Mouse (Mus musculus): Measurements from ENCODE around the gene Mark2. TPM values are rescaled to one million over a fixed set of nuclear protein-coding genes. Genes with fewer than 3 reads are reported as not detected.

Mark2 gene
- polyA plus RNA-seq, 1 experiment from 2014 or later = 47.2 TPM

DNA sequence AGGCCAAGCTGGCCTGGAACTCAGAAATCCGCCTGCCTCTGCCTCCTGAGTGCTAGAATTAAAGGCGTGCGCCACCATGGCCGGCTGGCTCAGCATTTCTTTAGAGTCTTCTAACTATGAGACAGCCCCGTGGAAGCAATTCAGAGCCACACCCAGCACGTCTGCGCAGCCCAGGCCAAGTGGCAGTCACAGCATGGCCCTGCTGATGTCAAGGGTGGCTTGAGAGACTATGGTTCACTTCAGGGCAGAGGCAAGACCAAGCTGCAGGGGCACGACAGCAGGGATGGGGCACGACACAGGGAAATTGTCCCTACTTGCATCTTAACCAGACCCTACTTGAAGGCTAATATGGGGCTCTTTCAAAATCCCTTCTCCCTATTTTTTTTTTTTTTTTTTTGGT, 106.2 kb downstream of the Mark2 start:
- no peaks in the 10 kb centered on the region for H3K27me3 ChIP-seq
- H3K9me3 ChIP-seq = no peaks in the 10 kb centered on the region
- no peak overlapping the region for H3K27ac ChIP-seq
- no peak overlapping the region for H3K4me2 ChIP-seq
- peaks cover 45% of the 10 kb centered on the region for H3K36me3 ChIP-seq
- no peak for ATAC-seq (ENCODE audit: insufficient number of reproducible peaks, insufficient read depth, low FRiP score, low TSS enrichment, low read depth)
- peak overlapping the region; percentile 16; the same call in 1 of the 2 replicates for H3K9ac ChIP-seq
- H3K4me3 ChIP-seq = no peak overlapping the region
- 95% methylated on average over 9 of the region's 9 CpGs for WGBS
- H3K4me1 ChIP-seq = peaks cover 13% of the 10 kb centered on the region

DNA sequence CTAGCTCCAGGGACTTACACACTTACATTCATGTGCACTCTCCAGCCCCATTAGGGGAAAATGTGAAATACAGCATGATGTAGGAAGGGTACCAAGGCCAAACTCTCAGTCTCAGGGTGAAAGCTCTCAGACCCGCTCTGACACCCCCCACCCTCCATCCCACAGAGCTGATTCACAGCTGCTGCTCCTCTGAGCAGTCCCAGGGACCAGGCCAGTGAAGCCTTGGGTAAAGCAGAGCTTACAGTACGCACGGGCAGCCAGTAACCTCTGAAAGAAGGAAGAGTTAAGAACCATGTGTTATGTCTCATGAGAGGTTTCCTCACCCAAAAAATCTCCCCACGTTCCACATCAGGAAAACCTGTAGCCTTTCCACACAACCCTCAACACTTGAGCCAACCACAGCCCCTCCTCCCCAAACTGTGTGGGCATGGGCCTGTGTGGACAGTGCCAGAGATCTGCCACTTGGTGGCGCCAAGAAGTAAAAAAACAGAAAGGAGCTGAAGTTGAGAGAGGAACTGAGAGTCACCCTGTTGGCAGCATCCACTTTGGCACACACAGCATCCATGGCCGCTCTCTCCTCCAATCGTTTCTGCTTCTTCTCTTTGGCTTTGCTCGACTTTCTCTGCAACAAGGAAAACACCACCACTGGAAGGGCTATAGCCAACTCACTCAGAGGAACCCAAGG, 107.0 kb downstream of the Mark2 start:
- no peaks in the 10 kb centered on the region for H3K27me3 ChIP-seq
- WGBS = 54% methylated on average over 8 of the region's 8 CpGs
- peak; percentile 71 for ATAC-seq (ENCODE audit: insufficient number of reproducible peaks, insufficient read depth, low FRiP score, low TSS enrichment, low read depth)
- peaks cover 5% of the 10 kb centered on the region for H3K4me1 ChIP-seq
- no peak overlapping the region for H3K4me2 ChIP-seq
- peaks cover 53% of the 10 kb centered on the region for H3K36me3 ChIP-seq
- no peaks in the 10 kb centered on the region for H3K9me3 ChIP-seq
- no peak overlapping the region for H3K9ac ChIP-seq
- H3K4me3 ChIP-seq = no peak overlapping the region
- no peak overlapping the region for H3K27ac ChIP-seq

DNA sequence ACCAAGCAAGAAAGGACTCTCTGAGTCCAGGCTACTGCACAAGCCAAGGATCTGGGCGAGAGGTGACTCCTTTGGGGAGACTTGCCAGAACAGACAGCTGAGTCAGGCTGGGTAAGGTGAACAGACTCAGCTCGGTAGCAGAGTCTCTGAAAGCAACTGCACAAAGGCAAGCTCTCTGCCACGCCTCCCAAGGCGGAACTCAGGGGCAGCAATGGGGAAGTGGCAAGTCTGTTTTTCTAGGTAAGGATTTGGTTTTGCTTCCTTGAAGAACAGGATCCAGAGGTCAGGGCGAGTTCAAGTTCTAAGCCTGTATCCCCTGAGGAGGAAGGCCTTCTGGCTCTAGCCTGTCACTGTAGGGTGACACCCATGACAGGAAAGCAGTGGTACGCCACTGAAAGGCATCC, 115.1 kb downstream of the Mark2 start:
- WGBS = 79% methylated on average over 6 of the region's 6 CpGs
- Histone ChIP-seq H3K4me2 (no peak overlapping the region), H3K4me1 (no peaks in the 10 kb centered on the region), H3K9ac (no peak overlapping the region), H3K9me3 (no peaks in the 10 kb centered on the region), H3K4me3 (no peak overlapping the region), H3K27me3 (no peaks in the 10 kb centered on the region), H3K36me3 (peaks cover 61% of the 10 kb centered on the region), H3K27ac (no peak overlapping the region)
- ATAC-seq (ENCODE audit: insufficient number of reproducible peaks, insufficient read depth, low FRiP score, low TSS enrichment, low read depth) = no peak

Other genes with a start within 250 kb of the Mark2 start
- 13.0 and 13.6 TPM in 2 replicates for gene Flrt1, start 236.1 kb downstream of the Mark2 start, polyA plus RNA-seq (2015; fragmentation: Nextera tagmentation; extraction: Ambion mirVana)
- 205 and 228 TPM in 2 replicates for gene Otub1, start 135.5 kb downstream of the Mark2 start, polyA plus RNA-seq (2015; fragmentation: Nextera tagmentation; extraction: Ambion mirVana)
- 789 and 891 TPM in 2 replicates for gene Cox8a, start 124.2 kb downstream of the Mark2 start, polyA plus RNA-seq (2015; fragmentation: Nextera tagmentation; extraction: Ambion mirVana)
- gene Naa40, start 100.7 kb downstream of the Mark2 start, polyA plus RNA-seq (2015; fragmentation: Nextera tagmentation; extraction: Ambion mirVana) = 56.9 and 57.1 TPM in 2 replicates
- gene Rcor2, start 74.5 kb downstream of the Mark2 start, polyA plus RNA-seq (2015; fragmentation: Nextera tagmentation; extraction: Ambion mirVana) = 25.2 and 30.6 TPM in 2 replicates
- 30.8 and 42.4 TPM in 2 replicates for gene Spindoc, start 41.1 kb upstream of the Mark2 start, polyA plus RNA-seq (2015; fragmentation: Nextera tagmentation; extraction: Ambion mirVana)
- gene 2700081O15Rik, start 75.8 kb upstream of the Mark2 start, polyA plus RNA-seq (2015; fragmentation: Nextera tagmentation; extraction: Ambion mirVana) = 10.4 and 11.8 TPM in 2 replicates
- 104 and 112 TPM in 2 replicates for gene Rtn3, start 141.4 kb upstream of the Mark2 start, polyA plus RNA-seq (2015; fragmentation: Nextera tagmentation; extraction: Ambion mirVana)
- gene Atl3, start 152.2 kb upstream of the Mark2 start, polyA plus RNA-seq (2015; fragmentation: Nextera tagmentation; extraction: Ambion mirVana) = 13.5 and 17.5 TPM in 2 replicates
- 9.2 and 10.0 TPM in 2 replicates for gene Pla2g16, start 215.6 kb upstream of the Mark2 start, polyA plus RNA-seq (2015; fragmentation: Nextera tagmentation; extraction: Ambion mirVana)

Data from embryonic facial prominence, embryonic 13.5 days (tissue).